Comparison of ENCODE assay signal across 26 mouse cellular contexts in the genomic region with DNA sequence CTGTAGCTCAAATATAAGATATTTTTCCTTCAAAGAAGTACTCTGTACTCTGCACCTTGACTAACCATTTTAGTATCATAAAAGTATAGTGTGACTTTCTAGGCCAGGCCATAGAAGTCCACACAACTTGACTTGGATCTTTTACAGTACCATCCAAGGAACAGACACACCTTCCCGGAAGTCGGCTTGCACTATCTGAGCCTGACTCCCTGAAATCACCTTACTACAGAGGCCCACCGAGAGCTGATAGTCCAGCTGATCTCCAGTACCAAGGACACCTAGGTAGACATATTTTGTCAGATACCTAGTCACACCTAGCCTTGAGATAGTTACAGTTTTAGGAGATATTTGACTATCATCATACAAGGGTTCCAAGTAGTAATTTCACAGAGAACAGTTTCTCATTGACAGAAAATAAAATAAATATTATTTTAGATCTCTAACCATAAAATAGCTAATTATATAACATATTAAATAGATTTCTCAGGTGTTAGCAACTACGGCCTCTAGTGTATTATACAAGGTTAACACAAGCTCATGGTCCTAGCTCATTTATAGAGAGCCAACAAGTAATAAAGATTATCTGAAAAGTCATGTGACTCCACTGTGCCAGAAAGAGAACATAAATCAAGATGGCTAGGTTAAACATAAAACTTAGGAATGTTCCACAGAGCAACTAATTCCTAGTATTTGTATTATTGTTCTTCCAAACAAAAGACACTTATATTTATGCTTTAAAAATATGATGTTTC. TPM values are rescaled to one million over a fixed set of nuclear protein-coding genes. Genes with fewer than 3 reads are reported as not detected.
DNase-seq lines count a peak whose midpoint lies in the region; ATAC-seq and TF ChIP-seq lines count a peak whose summit lies in the region.
"Had no signal": no experiment of that assay in that cellular context is flagged by ENCODE, and none has a peak within 500 bp of the region (broad histone marks: within the 10 kb centered on the region; RNA-seq: fewer than 3 reads in every experiment).

No protein-coding gene starts in this region.

- no peak for DNase-seq in forebrain, embryonic 10.5 days (ENCODE audit: extremely low spot score, low spot score)
- DNase-seq in gastrocnemius, postnatal 10 days, result no peak
- DNase-seq in adrenal gland, adult 8-10 months, result no peak
- DNase-seq: adrenal gland, postnatal 10 days; adrenal gland, postnatal 25 days; B cell, adult 2 months; cerebellum, adult 11 months; cerebellum, adult 18-20 months; cerebellum, adult 8-10 months; cerebellum, adult 9-11 months; cerebellum, postnatal 14 days; cerebellum, postnatal 36 days; embryo, embryonic 11 days had no signal

- peaks cover 9% of the 10 kb centered on the region for H3K4me1 ChIP-seq in forebrain, embryonic 13.5 days
- H3K4me1 ChIP-seq in forebrain, embryonic 10.5 days, result peaks cover 17% of the 10 kb centered on the region
- H3K4me1 ChIP-seq in intestine, embryonic 15.5 days (replicated peaks), result no peaks in the 10 kb centered on the region
- H3K4me1 ChIP-seq in intestine, postnatal 0 days (replicated peaks; ENCODE audit: control insufficient read depth, insufficient read depth, low read length), result 0 out of 2 replicates have a peak, but pooled peaks cover 6% of the 10 kb centered on the region
- peaks cover 2% of the 10 kb centered on the region; the same call in 1 of the 2 replicates for H3K4me1 ChIP-seq in small intestine, adult 2 months (ENCODE audit: control insufficient read depth, insufficient read depth, insufficient read length, low read length)
- H3K4me1 ChIP-seq: embryonic facial prominence, embryonic 15.5 days had no signal

- no peak overlapping the region for H3K4me3 ChIP-seq in forebrain, embryonic 13.5 days
- H3K4me3 ChIP-seq in forebrain, embryonic 10.5 days, result no peak overlapping the region
- no peak overlapping the region for H3K4me3 ChIP-seq in intestine, embryonic 15.5 days (replicated peaks)
- no peak overlapping the region for H3K4me3 ChIP-seq in intestine, postnatal 0 days (ENCODE audit: low read depth, low read length)
- no peak overlapping the region for H3K4me3 ChIP-seq in small intestine, adult 2 months (ENCODE audit: low read depth, low read length)
- H3K4me3 ChIP-seq: embryonic facial prominence, embryonic 13.5 days; embryonic facial prominence, embryonic 15.5 days; erythroblast, embryonic 14.5 days had no signal

- H3K9me3 ChIP-seq in forebrain, embryonic 13.5 days (replicated peaks), result no peaks in the 10 kb centered on the region
- H3K9me3 ChIP-seq in forebrain, embryonic 10.5 days, result no peaks in the 10 kb centered on the region
- no peaks in the 10 kb centered on the region for H3K9me3 ChIP-seq in intestine, embryonic 15.5 days
- H3K9me3 ChIP-seq in intestine, postnatal 0 days (ENCODE audit: control insufficient read depth), result no peaks in the 10 kb centered on the region
- H3K9me3 ChIP-seq: embryonic facial prominence, embryonic 13.5 days; embryonic facial prominence, embryonic 15.5 days; G1E had no signal

- ATAC-seq in forebrain, embryonic 13.5 days, result peak; percentile 8; the same call in 1 of the 2 replicates
- ATAC-seq in intestine, embryonic 15.5 days, result peak; percentile 97
- peak; percentile 99 for ATAC-seq in intestine, postnatal 0 days
- ATAC-seq: activated CD4-positive, CD25-positive, alpha-beta regulatory T cell, adult 4 months; CD4-positive, CD25-positive, alpha-beta regulatory T cell, adult 4 months; forebrain, embryonic 16.5 days; Patski had no signal

- no peak overlapping the region for H3K4me2 ChIP-seq in forebrain, embryonic 13.5 days
- no peak overlapping the region for H3K4me2 ChIP-seq in intestine, embryonic 15.5 days (replicated peaks)
- H3K4me2 ChIP-seq in intestine, postnatal 0 days (replicated peaks; ENCODE audit: low read depth), result no peak overlapping the region
- H3K4me2 ChIP-seq: embryonic facial prominence, embryonic 13.5 days; embryonic facial prominence, embryonic 15.5 days had no signal

- 0 out of 2 replicates have a peak, but pooled peaks have one; percentile 5 for TF ChIP-seq CTCF in intestine, postnatal 0 days (IDR thresholded peaks at IDR 0.05; ENCODE audit: low read depth)
- TF ChIP-seq CTCF in small intestine, adult 2 months (IDR thresholded peaks at IDR 0.05; ENCODE audit: extremely low read depth, insufficient read length, insufficient replicate concordance, low read depth, low read length), result no peak

- no peaks in the 10 kb centered on the region for H3K36me3 ChIP-seq in forebrain, embryonic 13.5 days (ENCODE audit: poor library complexity, severe bottlenecking)
- no peaks in the 10 kb centered on the region for H3K36me3 ChIP-seq in forebrain, embryonic 10.5 days (replicated peaks)
- H3K36me3 ChIP-seq in intestine, embryonic 15.5 days, result no peaks in the 10 kb centered on the region
- H3K36me3 ChIP-seq in intestine, postnatal 0 days (ENCODE audit: control insufficient read depth, insufficient read depth), result no peaks in the 10 kb centered on the region
- no peaks in the 10 kb centered on the region for H3K36me3 ChIP-seq in small intestine, adult 2 months (ENCODE audit: control insufficient read depth, insufficient read depth, low read length)
- H3K36me3 ChIP-seq: embryonic facial prominence, embryonic 13.5 days; embryonic facial prominence, embryonic 15.5 days; G1E had no signal

- TF ChIP-seq POLR2A in small intestine, adult 2 months (IDR thresholded peaks at IDR 0.05; ENCODE audit: low read depth, low read length), result no peak

- whole genome bisulfite sequencing in forebrain, embryonic 13.5 days, result 94% methylated on average over 4 of the region's 4 CpGs
- 92% methylated on average over 4 of the region's 4 CpGs for WGBS in forebrain, embryonic 10.5 days
- WGBS in intestine, embryonic 15.5 days, result 71% methylated on average over 4 of the region's 4 CpGs
- 34% methylated on average over 4 of the region's 4 CpGs for WGBS in intestine, postnatal 0 days
- 38% methylated on average over 4 of the region's 4 CpGs for WGBS in small intestine, adult 2 months

- no peak overlapping the region for H3K27ac ChIP-seq in forebrain, embryonic 13.5 days
- H3K27ac ChIP-seq in forebrain, embryonic 10.5 days, result no peak overlapping the region
- H3K27ac ChIP-seq in intestine, embryonic 15.5 days, result no peak overlapping the region
- peak overlapping the region; percentile 65 for H3K27ac ChIP-seq in intestine, postnatal 0 days (ENCODE audit: low read depth, low read length)
- peak overlapping the region; percentile 78 for H3K27ac ChIP-seq in small intestine, adult 2 months (ENCODE audit: insufficient read depth, low read depth, low read length)
- H3K27ac ChIP-seq: embryonic facial prominence, embryonic 13.5 days; embryonic facial prominence, embryonic 15.5 days had no signal

- no peaks in the 10 kb centered on the region for H3K27me3 ChIP-seq in forebrain, embryonic 13.5 days
- no peaks in the 10 kb centered on the region for H3K27me3 ChIP-seq in forebrain, embryonic 10.5 days (ENCODE audit: poor library complexity, severe bottlenecking)
- no peaks in the 10 kb centered on the region for H3K27me3 ChIP-seq in intestine, embryonic 15.5 days (replicated peaks)
- no peaks in the 10 kb centered on the region for H3K27me3 ChIP-seq in intestine, postnatal 0 days (replicated peaks; ENCODE audit: control insufficient read depth, insufficient read depth, low read length)
- H3K27me3 ChIP-seq in small intestine, adult 2 months (ENCODE audit: control insufficient read depth, insufficient read depth, low read length), result no peaks in the 10 kb centered on the region
- H3K27me3 ChIP-seq: CH12.LX; embryonic facial prominence, embryonic 13.5 days; embryonic facial prominence, embryonic 15.5 days; Patski had no signal

- H3K9ac ChIP-seq in forebrain, embryonic 13.5 days, result no peak overlapping the region
- no peak overlapping the region for H3K9ac ChIP-seq in intestine, embryonic 15.5 days
- H3K9ac ChIP-seq in intestine, postnatal 0 days (ENCODE audit: low read depth, low read length), result no peak overlapping the region
- H3K9ac ChIP-seq: embryonic facial prominence, embryonic 13.5 days; embryonic facial prominence, embryonic 15.5 days had no signal

RNA-seq across cellular contexts. Expression of gene Fggy, which starts 15.1 kb away (rescaled TPM):
- 5.3 and 6.6 TPM in 2 replicates for polyA plus RNA-seq in forebrain, embryonic 13.5 days (2015; fragmentation: Nextera tagmentation; extraction: Ambion mirVana)
- 6.1 and 6.8 TPM in 2 replicates for polyA plus RNA-seq in forebrain, embryonic 10.5 days (2016; fragmentation: Nextera tagmentation; extraction: Ambion mirVana)
- 15.0 and 16.6 TPM in 2 replicates for polyA plus RNA-seq in intestine, embryonic 15.5 days (2015; fragmentation: Nextera tagmentation; extraction: Ambion mirVana)
- 9.9 and 12.4 TPM in 2 replicates for polyA plus RNA-seq in intestine, postnatal 0 days (2015; fragmentation: Nextera tagmentation; extraction: Ambion mirVana)
- polyA plus RNA-seq in small intestine, adult 2 months (2012; rRNA removed), result 0.52 and 0.60 TPM in 2 replicates
- total RNA-seq in gastrocnemius, postnatal 10 days (2021), result 10 to 100 TPM in 1 of 2 experiments, 1 to 10 TPM in 1; 9.3 to 11.0 TPM
- 10 to 100 TPM; 57.0 to 86.3 (median 73.5) TPM for total RNA-seq in adrenal gland, adult 8-10 months (2022)
- total RNA-seq: G1E had no signal
- polyA plus RNA-seq: erythroblast, embryonic 14.5 days; G1E had no signal

Comparison
In these comparisons a context has a peak if more than half of its experiments do, and no peak if none do; other contexts are left out.
1. H3K27ac ChIP-seq: peak in intestine, postnatal 0 days (single experiment) and small intestine, adult 2 months (single experiment); none in forebrain, embryonic 13.5 days (single experiment), forebrain, embryonic 10.5 days (single experiment) and intestine, embryonic 15.5 days (single experiment).
2. ATAC-seq: peak in every context shown above with its lines; median percentile 99 in intestine, postnatal 0 days; 97 in intestine, embryonic 15.5 days; 8 in forebrain, embryonic 13.5 days.